Mouse (Mus musculus): ENCODE results near the gene Efcab2.

DNA sequence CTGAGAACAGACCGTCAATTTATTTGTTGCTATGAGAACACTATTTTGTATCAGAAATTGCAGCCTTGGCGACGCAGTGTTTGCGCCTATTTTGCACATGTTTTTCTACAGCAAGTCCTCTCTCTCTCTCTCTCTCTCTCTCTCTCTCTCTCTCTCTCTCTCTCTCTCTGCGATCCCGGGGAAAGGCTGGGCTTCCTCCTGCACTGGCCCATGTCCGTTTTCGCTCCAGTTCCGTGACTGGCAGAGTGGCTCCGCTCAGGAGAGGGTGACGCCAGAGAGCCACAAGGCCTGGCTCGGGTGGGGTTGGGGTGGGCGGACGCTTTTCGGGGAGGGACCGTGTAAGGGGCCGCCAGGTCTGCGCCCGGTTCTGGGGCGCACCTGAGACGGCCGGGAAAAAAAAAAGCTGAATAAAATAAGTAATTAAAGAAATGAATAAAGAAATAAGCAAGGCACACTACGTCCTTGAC lies 407 bp upstream of the Efcab2 start:
- TF ChIP-seq GATA1 (IDR thresholded peaks at IDR 0.05; ENCODE audit: borderline replicate concordance, low read length) (no peak), FLI1 (IDR thresholded peaks at IDR 0.05; ENCODE audit: low read length) (no peak)

All from megakaryocyte, embryonic 14.5 days (primary cell).